Mouse (Mus musculus): ENCODE measurements around the gene Lrp6. TPM values are rescaled to one million over a fixed set of nuclear protein-coding genes. Genes with fewer than 3 reads are reported as not detected.
A peak's percentile ranks its signal among the peaks of the same experiment; 100 is the strongest.

Gene Lrp6
- total RNA-seq, 4 experiments from 2014 or later, result 49.4 to 62.8 (median 50.2) TPM

GRCm38 (mm10) chr6:134439401-134440021 is 127.3 kb downstream of the Lrp6 start:
- peak; percentile 33 to 39 for DNase-seq (ENCODE audit: low spot score in 2 of 2)

- no peak for DNase-seq (ENCODE audit: low spot score in 2 of 2)
These were observed 129.8 kb downstream of the Lrp6 start for GRCm38 (mm10) chr6:134436955-134437354.

- DNase-seq (ENCODE audit: low spot score in 2 of 2), result no peak
These were observed 131.8 kb downstream of the Lrp6 start for GRCm38 (mm10) chr6:134434866-134435390.

- DNase-seq (ENCODE audit: low spot score in 2 of 2), result no peak
These were observed 132.7 kb downstream of the Lrp6 start for GRCm38 (mm10) chr6:134434044-134434443.

- DNase-seq (ENCODE audit: low spot score in 2 of 2), result no peak
These were observed 133.5 kb downstream of the Lrp6 start for GRCm38 (mm10) chr6:134433281-134433680.

GRCm38 (mm10) chr6:134431583-134431982 is 135.2 kb downstream of the Lrp6 start:
- DNase-seq (ENCODE audit: low spot score in 2 of 2), result no peak

- DNase-seq (ENCODE audit: low spot score in 2 of 2), result no peak
These were observed 136.5 kb downstream of the Lrp6 start for GRCm38 (mm10) chr6:134430161-134430799.

GRCm38 (mm10) chr6:134428455-134428854 is 138.3 kb downstream of the Lrp6 start:
- DNase-seq (ENCODE audit: low spot score in 2 of 2), result no peak

GRCm38 (mm10) chr6:134427165-134427564 is 139.6 kb downstream of the Lrp6 start:
- DNase-seq (ENCODE audit: low spot score in 2 of 2), result no peak

GRCm38 (mm10) chr6:134425216-134425717 is 141.5 kb downstream of the Lrp6 start:
- DNase-seq (ENCODE audit: low spot score in 2 of 2), result peak; percentile 33 to 78

GRCm38 (mm10) chr6:134421921-134422320 is 144.8 kb downstream of the Lrp6 start:
- DNase-seq (ENCODE audit: low spot score in 2 of 2), result no peak

GRCm38 (mm10) chr6:134420375-134420774 is 146.4 kb downstream of the Lrp6 start:
- DNase-seq (ENCODE audit: low spot score in 2 of 2), result no peak

- no peak for DNase-seq (ENCODE audit: low spot score in 2 of 2)
These were observed 148.9 kb downstream of the Lrp6 start for GRCm38 (mm10) chr6:134417886-134418285.

GRCm38 (mm10) chr6:134416556-134417105 is 150.1 kb downstream of the Lrp6 start:
- no peak for DNase-seq (ENCODE audit: low spot score in 2 of 2)

- DNase-seq (ENCODE audit: low spot score in 2 of 2), result no peak
These were observed 152.3 kb downstream of the Lrp6 start for GRCm38 (mm10) chr6:134414532-134414883.

- DNase-seq (ENCODE audit: low spot score in 2 of 2), result no peak
These were observed 152.8 kb downstream of the Lrp6 start for GRCm38 (mm10) chr6:134413706-134414531.

- no peak for DNase-seq (ENCODE audit: low spot score in 2 of 2)
These were observed 159.5 kb downstream of the Lrp6 start for GRCm38 (mm10) chr6:134407226-134407625.

- no peak for DNase-seq (ENCODE audit: low spot score in 2 of 2)
These were observed 163.1 kb downstream of the Lrp6 start for GRCm38 (mm10) chr6:134403684-134404070.

- DNase-seq (ENCODE audit: low spot score in 2 of 2), result peak; percentile 31 to 53
These were observed 163.7 kb downstream of the Lrp6 start for GRCm38 (mm10) chr6:134402914-134403683.

All from layer of hippocampus, adult 8-10 months (tissue).